Mouse (Mus musculus) testis, adult 10 weeks (tissue): ENCODE measurements around the gene Gm47289. TPM values are rescaled to one million over a fixed set of nuclear protein-coding genes. Genes with fewer than 3 reads are reported as not detected.

Experiments used
- polyA plus RNA-seq: library from polyadenylated mRNA; stranded (reverse); fragments of 350-450 nt; fragmentation: Illumina TruSeq; extraction: RNeasy Lipid Tissue Mini Kit (QIAGEN cat#74804); gene quantifications from one replicate; pipeline ENCODE4 v1.2.3, GENCODE M21; 2014; ENCODE audit warnings: low read depth, low replicate concordance

Gm47289 gene
- not detected for polyA plus RNA-seq

GRCm38 (mm10) chr9:119158861-119159260 is at the start of gene Gm47289:
Gene Gm47289, plus strand, starts transcription at chr9:119159161.

GRCm38 (mm10) chr9:119156278-119157201 is 2.4 kb upstream of the Gm47289 start, which contains the start of gene Acaa1b:
Gene Acaa1b, minus strand, starts transcription at chr9:119157093.

GRCm38 (mm10) chr9:119208998-119209397 is 50.0 kb downstream of the Gm47289 start, which contains the start of gene Slc22a13:
Gene Slc22a13, minus strand, starts transcription at chr9:119209098.

Other genes with a start within 250 kb of the Gm47289 start
- 5.1 TPM for gene Ctdspl, start 232.7 kb upstream of the Gm47289 start, polyA plus RNA-seq
- 3.9 TPM for gene Vill, start 106.4 kb upstream of the Gm47289 start, polyA plus RNA-seq
- gene Plcd1, start 65.7 kb upstream of the Gm47289 start, polyA plus RNA-seq, result 0.53 TPM
- gene Dlec1, start 56.7 kb upstream of the Gm47289 start, polyA plus RNA-seq, result 4.4 TPM
- not detected for gene Acaa1b, start 2.1 kb upstream of the Gm47289 start, polyA plus RNA-seq
- not detected for gene Slc22a13, start 49.9 kb downstream of the Gm47289 start, polyA plus RNA-seq
- gene Oxsr1, start 163.3 kb downstream of the Gm47289 start, polyA plus RNA-seq, result 13.5 TPM
- 0.59 TPM for gene Acaa1a, start 180.5 kb downstream of the Gm47289 start, polyA plus RNA-seq
- 5.8 TPM for gene Myd88, start 182.2 kb downstream of the Gm47289 start, polyA plus RNA-seq
- 3.6 TPM for gene Xylb, start 198.2 kb downstream of the Gm47289 start, polyA plus RNA-seq
- 251 TPM for gene Slc22a14, start 206.4 kb downstream of the Gm47289 start, polyA plus RNA-seq
- 0.22 TPM for gene Acvr2b, start 243.0 kb downstream of the Gm47289 start, polyA plus RNA-seq